Mouse (Mus musculus): ENCODE measurements around the gene Rbms1. TPM values are rescaled to one million over a fixed set of nuclear protein-coding genes. Genes with fewer than 3 reads are reported as not detected.
A peak's percentile ranks its signal among the peaks of the same experiment; 100 is the strongest.

Gene Rbms1
- polyA plus RNA-seq, 1 experiment from 2014 or later, result 69.7 TPM

GRCm38 (mm10) chr2:60939957-60940356 is 23.0 kb downstream of the Rbms1 start:
- 84% methylated on average over 2 of the region's 2 CpGs for WGBS
- no peak overlapping the region for H3K27ac ChIP-seq
- 0 out of 2 replicates have a peak, but pooled peaks cover 5% of the 10 kb centered on the region for H3K4me1 ChIP-seq (replicated peaks)
- no peak for DNase-seq (ENCODE audit: low spot score)
- H3K36me3 ChIP-seq, result no peaks in the 10 kb centered on the region
- H3K9me3 ChIP-seq, result no peaks in the 10 kb centered on the region
- no peaks in the 10 kb centered on the region for H3K27me3 ChIP-seq (ENCODE audit: insufficient read depth, poor library complexity, severe bottlenecking)
- H3K4me3 ChIP-seq, result no peak overlapping the region

GRCm38 (mm10) chr2:60936910-60937309 is 26.1 kb downstream of the Rbms1 start:
- no peak for DNase-seq (ENCODE audit: low spot score)
- Histone ChIP-seq H3K4me1 (replicated peaks) (0 out of 2 replicates have a peak, but pooled peaks cover 5% of the 10 kb centered on the region), H3K27ac (no peak overlapping the region), H3K27me3 (ENCODE audit: insufficient read depth, poor library complexity, severe bottlenecking) (no peaks in the 10 kb centered on the region), H3K36me3 (no peaks in the 10 kb centered on the region), H3K9me3 (no peaks in the 10 kb centered on the region), H3K4me3 (no peak overlapping the region)
- WGBS, result 92% methylated on average over 14 of the region's 14 CpGs

GRCm38 (mm10) chr2:60928948-60929347 is 34.0 kb downstream of the Rbms1 start:
- no peaks in the 10 kb centered on the region for H3K36me3 ChIP-seq
- 95% methylated on average over 5 of the region's 5 CpGs for WGBS
- H3K9me3 ChIP-seq, result no peaks in the 10 kb centered on the region
- no peak for DNase-seq (ENCODE audit: low spot score)
- H3K4me1 ChIP-seq (replicated peaks), result no peaks in the 10 kb centered on the region
- H3K27ac ChIP-seq, result no peak overlapping the region
- no peak overlapping the region for H3K4me3 ChIP-seq
- H3K27me3 ChIP-seq (ENCODE audit: insufficient read depth, poor library complexity, severe bottlenecking), result no peaks in the 10 kb centered on the region

- 92% methylated on average over 8 of the region's 8 CpGs for WGBS
- Histone ChIP-seq H3K9me3 (no peaks in the 10 kb centered on the region), H3K4me1 (replicated peaks) (peaks cover 6% of the 10 kb centered on the region; the same call in 1 of the 2 replicates), H3K27me3 (ENCODE audit: insufficient read depth, poor library complexity, severe bottlenecking) (no peaks in the 10 kb centered on the region), H3K27ac (no peak overlapping the region), H3K36me3 (no peaks in the 10 kb centered on the region), H3K4me3 (no peak overlapping the region)
- DNase-seq (ENCODE audit: low spot score), result no peak
These were observed 34.9 kb downstream of the Rbms1 start for GRCm38 (mm10) chr2:60927906-60928775.

- H3K4me3 ChIP-seq, result no peak overlapping the region
- no peaks in the 10 kb centered on the region for H3K36me3 ChIP-seq
- peaks cover 15% of the 10 kb centered on the region for H3K4me1 ChIP-seq (replicated peaks)
- 75% methylated on average over 5 of the region's 5 CpGs for WGBS
- H3K9me3 ChIP-seq, result no peaks in the 10 kb centered on the region
- no peak for DNase-seq (ENCODE audit: low spot score)
- H3K27me3 ChIP-seq (ENCODE audit: insufficient read depth, poor library complexity, severe bottlenecking), result no peaks in the 10 kb centered on the region
- no peak overlapping the region for H3K27ac ChIP-seq
These were observed 37.9 kb downstream of the Rbms1 start for GRCm38 (mm10) chr2:60925063-60925462.

GRCm38 (mm10) chr2:60923756-60924544 is 39.0 kb downstream of the Rbms1 start:
- no peak for DNase-seq (ENCODE audit: low spot score)
- 71% methylated on average over 11 of the region's 11 CpGs for WGBS
- Histone ChIP-seq H3K9me3 (no peaks in the 10 kb centered on the region), H3K36me3 (no peaks in the 10 kb centered on the region), H3K4me3 (no peak overlapping the region), H3K27me3 (ENCODE audit: insufficient read depth, poor library complexity, severe bottlenecking) (no peaks in the 10 kb centered on the region), H3K27ac (no peak overlapping the region), H3K4me1 (replicated peaks) (peaks cover 15% of the 10 kb centered on the region)

- Histone ChIP-seq H3K27me3 (ENCODE audit: insufficient read depth, poor library complexity, severe bottlenecking) (no peaks in the 10 kb centered on the region), H3K36me3 (no peaks in the 10 kb centered on the region), H3K4me1 (replicated peaks) (peaks cover 15% of the 10 kb centered on the region), H3K9me3 (no peaks in the 10 kb centered on the region), H3K27ac (no peak overlapping the region), H3K4me3 (no peak overlapping the region)
- 74% methylated on average over 6 of the region's 6 CpGs for WGBS
- DNase-seq (ENCODE audit: low spot score), result no peak
These were observed 39.9 kb downstream of the Rbms1 start for GRCm38 (mm10) chr2:60923111-60923510.

GRCm38 (mm10) chr2:60922351-60922750 is 40.6 kb downstream of the Rbms1 start:
- 76% methylated on average over 5 of the region's 5 CpGs for WGBS
- H3K4me3 ChIP-seq, result no peak overlapping the region
- DNase-seq (ENCODE audit: low spot score), result no peak
- no peak overlapping the region for H3K27ac ChIP-seq
- peaks cover 15% of the 10 kb centered on the region for H3K4me1 ChIP-seq (replicated peaks)
- H3K36me3 ChIP-seq, result no peaks in the 10 kb centered on the region
- no peaks in the 10 kb centered on the region for H3K27me3 ChIP-seq (ENCODE audit: insufficient read depth, poor library complexity, severe bottlenecking)
- no peaks in the 10 kb centered on the region for H3K9me3 ChIP-seq

- 55% methylated on average over 3 of the region's 3 CpGs for WGBS
- Histone ChIP-seq H3K36me3 (no peaks in the 10 kb centered on the region), H3K4me3 (no peak overlapping the region), H3K9me3 (no peaks in the 10 kb centered on the region), H3K27ac (no peak overlapping the region), H3K4me1 (replicated peaks) (peaks cover 17% of the 10 kb centered on the region), H3K27me3 (ENCODE audit: insufficient read depth, poor library complexity, severe bottlenecking) (no peaks in the 10 kb centered on the region)
- no peak for DNase-seq (ENCODE audit: low spot score)
These were observed 42.9 kb downstream of the Rbms1 start for GRCm38 (mm10) chr2:60920076-60920475.

GRCm38 (mm10) chr2:60918401-60918800 is 44.6 kb downstream of the Rbms1 start:
- H3K4me1 ChIP-seq (replicated peaks), result peaks cover 17% of the 10 kb centered on the region
- H3K27me3 ChIP-seq (ENCODE audit: insufficient read depth, poor library complexity, severe bottlenecking), result no peaks in the 10 kb centered on the region
- no peak for DNase-seq (ENCODE audit: low spot score)
- 91% methylated on average over 7 of the region's 7 CpGs for WGBS
- H3K4me3 ChIP-seq, result no peak overlapping the region
- H3K27ac ChIP-seq, result no peak overlapping the region
- no peaks in the 10 kb centered on the region for H3K9me3 ChIP-seq
- no peaks in the 10 kb centered on the region for H3K36me3 ChIP-seq

- Histone ChIP-seq H3K27ac (no peak overlapping the region), H3K27me3 (ENCODE audit: insufficient read depth, poor library complexity, severe bottlenecking) (no peaks in the 10 kb centered on the region), H3K4me3 (no peak overlapping the region), H3K36me3 (no peaks in the 10 kb centered on the region), H3K9me3 (no peaks in the 10 kb centered on the region), H3K4me1 (replicated peaks) (peaks cover 24% of the 10 kb centered on the region)
- DNase-seq (ENCODE audit: low spot score), result no peak
- WGBS, result 76% methylated on average over 7 of the region's 7 CpGs
These were observed 48.3 kb downstream of the Rbms1 start for GRCm38 (mm10) chr2:60914524-60915280.

- WGBS, result 60% methylated on average over 3 of the region's 3 CpGs
These were observed 49.7 kb downstream of the Rbms1 start for GRCm38 (mm10) chr2:60913281-60913680.

More at GRCm38 (mm10) chr2:60913281-60913680, 49.7 kb downstream of the Rbms1 start:
- H3K4me1 ChIP-seq (replicated peaks), result peaks cover 24% of the 10 kb centered on the region
- no peaks in the 10 kb centered on the region for H3K36me3 ChIP-seq
- DNase-seq (ENCODE audit: low spot score), result no peak
- H3K27ac ChIP-seq, result 0 out of 2 replicates have a peak overlapping the region, but pooled peaks have one; percentile 23
- H3K27me3 ChIP-seq (ENCODE audit: insufficient read depth, poor library complexity, severe bottlenecking), result no peaks in the 10 kb centered on the region
- H3K9me3 ChIP-seq, result no peaks in the 10 kb centered on the region
- no peak overlapping the region for H3K4me3 ChIP-seq

All from hindbrain, embryonic 10.5 days (tissue).